Mouse (Mus musculus) heart, postnatal 0 days (tissue): ENCODE data around the gene Cyp1b1.

Source experiments
- CTCF ChIP-seq: IDR thresholded peaks from 2 replicates; pipeline ENCODE4 v1.5.1; 2016; ENCODE audit warnings: antibody characterized with exemption, control low read depth, low read depth
- EP300 ChIP-seq: IDR thresholded peaks from 2 replicates; pipeline ENCODE4 v1.6.1; 2016; ENCODE audit warnings: antibody characterized with exemption, low read depth

DNA sequence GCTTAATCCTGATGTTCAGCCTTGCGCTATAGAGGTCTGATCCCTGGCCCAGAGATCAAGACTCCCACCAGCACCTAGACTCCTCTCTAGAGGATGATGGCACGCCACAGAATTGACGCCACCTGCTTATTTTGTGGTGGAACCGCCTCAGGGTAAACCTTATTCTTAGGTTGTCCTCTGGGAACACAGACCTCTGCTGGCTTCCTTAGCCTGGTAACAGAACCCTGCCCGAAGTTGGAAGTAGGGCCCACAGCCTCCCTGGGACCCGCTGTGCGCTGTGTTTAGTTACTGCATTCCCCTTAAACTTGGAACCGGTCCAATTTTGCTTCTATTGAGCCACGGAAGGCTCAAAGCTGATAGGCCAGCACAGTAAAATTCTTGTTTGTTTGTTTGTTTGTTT, 2.3 kb downstream of the Cyp1b1 start:
- TF ChIP-seq CTCF: no peak
- TF ChIP-seq EP300: no peak
